Mouse (Mus musculus): Measurements from ENCODE around the gene Sall2. TPM values are rescaled to one million over a fixed set of nuclear protein-coding genes. Genes with fewer than 3 reads are reported as not detected.
"Not testable (repeated sequence)": the region's sequence is repeated elsewhere in the genome, so short reads cannot be mapped to it uniquely, and the experiment has no call there.

Gene Sall2
- polyA plus RNA-seq, 1 experiment = 16.9 TPM

DNA sequence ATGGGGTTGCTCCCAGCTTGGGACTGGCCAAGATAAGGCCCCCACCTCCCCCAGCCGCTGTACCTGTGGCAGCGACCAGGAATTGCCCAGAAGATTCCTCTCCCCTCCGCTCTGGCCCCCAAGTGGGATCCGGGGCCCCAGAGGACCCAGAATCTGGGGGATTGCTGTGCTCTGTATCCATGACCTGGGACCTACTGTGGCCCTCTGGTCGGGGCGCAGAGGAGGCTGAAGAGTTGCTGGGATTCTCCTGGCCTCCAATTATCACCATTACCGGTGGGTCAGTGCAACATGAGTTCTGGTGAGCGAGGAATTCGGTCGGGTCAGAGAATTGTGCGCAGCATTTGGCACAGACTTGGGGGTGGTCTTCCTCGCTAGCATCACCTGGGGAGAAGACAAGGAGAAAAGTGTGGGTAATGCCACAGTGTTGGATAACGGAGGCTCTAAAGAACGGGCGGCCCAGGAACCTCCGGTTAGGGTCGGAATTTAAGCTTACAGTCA, 13.2 kb downstream of the Sall2 start:
- Histone ChIP-seq H3K36me3 (ENCODE audit: control insufficient read depth, insufficient read depth, low read length) (no peaks in the 10 kb centered on the region), H3K27ac (ENCODE audit: insufficient read depth, low read depth, low read length) (peak overlapping the region; percentile 47), H3K4me1 (ENCODE audit: control insufficient read depth, insufficient read depth, low read length) (peaks cover 7% of the 10 kb centered on the region; the same call in 1 of the 2 replicates), H3K27me3 (replicated peaks; ENCODE audit: control insufficient read depth, insufficient read depth, low read length) (no peaks in the 10 kb centered on the region), H3K4me3 (ENCODE audit: insufficient read depth, low read depth, low read length) (peak overlapping the region; percentile 85)
- WGBS = 10% methylated on average over 17 of the region's 17 CpGs
- DNase-seq = no peak
- no peak for TF ChIP-seq CTCF (conservative IDR thresholded peaks at IDR 0.05; ENCODE audit: insufficient read depth, insufficient read length, low read depth, low read length)
- TF ChIP-seq POLR2A (IDR thresholded peaks at IDR 0.05; ENCODE audit: low read depth, low read length) = no peak

DNA sequence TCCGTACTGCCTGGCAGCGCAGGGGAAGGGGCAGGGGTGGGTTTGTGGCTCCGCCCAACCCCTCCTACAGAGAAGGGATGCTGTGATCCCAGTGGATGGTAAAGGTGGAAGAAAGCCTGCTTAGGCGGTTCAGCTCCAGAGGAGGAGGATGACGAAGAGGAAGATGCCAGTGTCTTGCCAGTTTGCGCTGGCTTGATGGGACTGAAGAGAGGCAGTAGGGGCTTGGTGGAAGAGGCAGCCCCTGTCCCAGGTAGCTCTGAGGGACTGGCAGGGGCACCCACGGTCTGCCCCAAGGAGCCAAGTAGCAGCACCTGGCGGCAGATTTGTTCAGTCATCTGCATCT, 13.8 kb downstream of the Sall2 start:
- no peak for TF ChIP-seq POLR2A (IDR thresholded peaks at IDR 0.05; ENCODE audit: low read depth, low read length)
- no peak for TF ChIP-seq CTCF (conservative IDR thresholded peaks at IDR 0.05; ENCODE audit: insufficient read depth, insufficient read length, low read depth, low read length)
- peak; percentile 21 for DNase-seq
- H3K4me1 ChIP-seq (ENCODE audit: control insufficient read depth, insufficient read depth, low read length) = peaks cover 7% of the 10 kb centered on the region; the same call in 1 of the 2 replicates
- H3K4me3 ChIP-seq (ENCODE audit: insufficient read depth, low read depth, low read length) = peak overlapping the region; percentile 85; the same call in 1 of the 2 replicates
- H3K27me3 ChIP-seq (replicated peaks; ENCODE audit: control insufficient read depth, insufficient read depth, low read length) = no peaks in the 10 kb centered on the region
- H3K36me3 ChIP-seq (ENCODE audit: control insufficient read depth, insufficient read depth, low read length) = no peaks in the 10 kb centered on the region
- H3K27ac ChIP-seq (ENCODE audit: insufficient read depth, low read depth, low read length) = no peak overlapping the region
- WGBS = 49% methylated on average over 8 of the region's 8 CpGs

DNA sequence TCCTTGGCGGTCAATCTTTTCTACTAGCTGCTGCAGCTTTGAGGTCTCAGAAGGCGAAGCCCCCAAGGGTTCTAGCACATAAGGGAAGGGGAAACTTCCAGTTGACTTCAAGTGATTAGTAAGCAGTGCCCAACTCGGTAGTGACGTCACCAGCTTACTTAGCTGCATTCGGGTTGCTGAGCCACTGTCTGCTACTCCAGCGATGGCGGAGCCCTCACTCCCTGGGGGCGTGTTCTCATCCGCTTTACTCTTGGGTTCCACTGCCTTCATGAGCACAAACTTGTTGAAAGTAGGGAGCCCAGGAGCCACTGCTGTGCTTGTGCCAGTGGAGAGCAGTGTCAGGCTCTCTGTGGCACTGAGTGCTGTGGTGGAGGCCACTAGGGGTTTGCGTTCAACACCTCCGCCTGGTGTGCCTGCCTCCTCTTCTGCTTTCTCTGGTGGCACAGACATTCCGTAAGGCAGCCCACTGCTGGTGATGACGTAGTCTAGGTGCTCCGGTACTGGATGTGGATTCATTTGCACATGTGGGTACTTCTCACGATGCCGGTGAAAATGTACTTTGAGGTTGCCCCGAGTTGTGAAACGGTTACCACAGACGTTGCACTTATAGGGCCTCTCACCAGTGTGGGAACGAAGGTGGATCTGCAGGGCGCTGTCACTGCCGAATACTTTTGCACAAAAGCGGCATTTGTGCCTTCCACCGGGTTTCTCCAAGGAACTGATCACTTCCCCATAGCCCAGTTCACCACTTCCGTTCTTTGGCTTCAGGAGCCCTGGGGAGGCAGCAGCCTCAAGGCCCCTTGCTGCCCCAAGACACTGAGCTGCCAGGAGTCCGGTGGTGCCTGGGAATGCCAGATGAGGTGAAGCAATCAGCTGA, 14.4 kb downstream of the Sall2 start:
- no peaks in the 10 kb centered on the region for H3K27me3 ChIP-seq (replicated peaks; ENCODE audit: control insufficient read depth, insufficient read depth, low read length)
- WGBS = 80% methylated on average over 26 of the region's 26 CpGs
- H3K4me3 ChIP-seq (ENCODE audit: insufficient read depth, low read depth, low read length) = no peak overlapping the region
- H3K36me3 ChIP-seq (ENCODE audit: control insufficient read depth, insufficient read depth, low read length) = no peaks in the 10 kb centered on the region
- DNase-seq = no peak
- TF ChIP-seq POLR2A (IDR thresholded peaks at IDR 0.05; ENCODE audit: low read depth, low read length) = no peak
- no peak for TF ChIP-seq CTCF (conservative IDR thresholded peaks at IDR 0.05; ENCODE audit: insufficient read depth, insufficient read length, low read depth, low read length)
- H3K27ac ChIP-seq (ENCODE audit: insufficient read depth, low read depth, low read length) = no peak overlapping the region
- peaks cover 7% of the 10 kb centered on the region; the same call in 1 of the 2 replicates for H3K4me1 ChIP-seq (ENCODE audit: control insufficient read depth, insufficient read depth, low read length)

DNA sequence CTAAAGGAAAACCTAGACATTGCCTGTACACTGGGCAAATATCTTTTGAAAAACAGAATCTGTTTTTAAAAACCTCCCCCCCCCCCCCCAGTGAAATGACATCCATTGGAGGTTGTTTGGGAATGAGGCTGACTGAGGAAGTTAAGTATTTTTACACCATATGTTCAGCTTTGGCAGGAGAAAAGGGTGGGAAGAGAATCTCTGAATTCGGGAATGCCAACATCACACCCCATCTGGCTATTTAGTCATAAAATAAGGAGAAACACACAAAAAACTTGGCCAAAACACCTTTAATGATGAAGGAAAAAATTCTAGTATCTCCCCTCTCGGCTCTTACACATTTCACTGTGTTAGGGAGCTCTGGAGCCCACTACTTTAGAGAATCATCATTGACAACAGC, 17.7 kb downstream of the Sall2 start:
- 92% methylated on average over 2 of the region's 2 CpGs for WGBS
- Histone ChIP-seq H3K27ac (ENCODE audit: insufficient read depth, low read depth, low read length) (no peak overlapping the region), H3K27me3 (replicated peaks; ENCODE audit: control insufficient read depth, insufficient read depth, low read length) (no peaks in the 10 kb centered on the region), H3K4me3 (ENCODE audit: insufficient read depth, low read depth, low read length) (no peak overlapping the region), H3K36me3 (ENCODE audit: control insufficient read depth, insufficient read depth, low read length) (no peaks in the 10 kb centered on the region), H3K4me1 (ENCODE audit: control insufficient read depth, insufficient read depth, low read length) (no peaks in the 10 kb centered on the region)
- TF ChIP-seq POLR2A (IDR thresholded peaks at IDR 0.05; ENCODE audit: low read depth, low read length) (no peak), CTCF (conservative IDR thresholded peaks at IDR 0.05; ENCODE audit: insufficient read depth, insufficient read length, low read depth, low read length) (no peak)
- no peak for DNase-seq

GRCm38 (mm10) chr14:52310343-52310742, 18.2 kb downstream of the Sall2 start:
- H3K36me3 ChIP-seq (ENCODE audit: control insufficient read depth, insufficient read depth, low read length); H3K27me3 ChIP-seq (replicated peaks; ENCODE audit: control insufficient read depth, insufficient read depth, low read length); H3K4me3 ChIP-seq (ENCODE audit: insufficient read depth, low read depth, low read length); H3K4me1 ChIP-seq (ENCODE audit: control insufficient read depth, insufficient read depth, low read length); DNase-seq; H3K27ac ChIP-seq (ENCODE audit: insufficient read depth, low read depth, low read length): not testable (repeated sequence)
- 93% methylated on average over 6 of the region's 6 CpGs for WGBS

DNA sequence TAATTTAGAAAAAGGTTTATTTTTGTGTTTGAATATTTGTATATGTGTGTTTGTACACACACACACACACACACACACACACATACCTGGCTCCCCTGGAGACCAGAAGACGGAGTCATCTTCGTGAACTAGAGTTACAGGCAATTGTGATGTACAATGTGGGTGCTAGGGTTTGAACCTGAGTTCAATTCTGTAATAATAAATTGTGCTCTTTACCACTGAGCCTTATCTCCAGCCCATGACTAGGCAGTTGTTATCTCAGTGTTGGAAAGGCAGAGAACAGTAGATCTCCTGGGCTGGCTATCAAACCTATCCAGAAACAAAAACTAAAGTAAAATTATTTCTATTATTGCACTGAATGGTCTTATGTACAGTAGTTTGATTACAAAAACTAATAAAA, 22.5 kb downstream of the Sall2 start:
- H3K27ac ChIP-seq (ENCODE audit: insufficient read depth, low read depth, low read length) = no peak overlapping the region
- H3K27me3 ChIP-seq (replicated peaks; ENCODE audit: control insufficient read depth, insufficient read depth, low read length) = no peaks in the 10 kb centered on the region
- TF ChIP-seq CTCF (conservative IDR thresholded peaks at IDR 0.05; ENCODE audit: insufficient read depth, insufficient read length, low read depth, low read length) (no peak), POLR2A (IDR thresholded peaks at IDR 0.05; ENCODE audit: low read depth, low read length) (no peak)
- H3K36me3 ChIP-seq (ENCODE audit: control insufficient read depth, insufficient read depth, low read length) = no peaks in the 10 kb centered on the region
- DNase-seq = no peak
- WGBS = 99% methylated on average over 2 of the region's 2 CpGs
- H3K4me1 ChIP-seq (ENCODE audit: control insufficient read depth, insufficient read depth, low read length) = no peaks in the 10 kb centered on the region
- no peak overlapping the region for H3K4me3 ChIP-seq (ENCODE audit: insufficient read depth, low read depth, low read length)

DNA sequence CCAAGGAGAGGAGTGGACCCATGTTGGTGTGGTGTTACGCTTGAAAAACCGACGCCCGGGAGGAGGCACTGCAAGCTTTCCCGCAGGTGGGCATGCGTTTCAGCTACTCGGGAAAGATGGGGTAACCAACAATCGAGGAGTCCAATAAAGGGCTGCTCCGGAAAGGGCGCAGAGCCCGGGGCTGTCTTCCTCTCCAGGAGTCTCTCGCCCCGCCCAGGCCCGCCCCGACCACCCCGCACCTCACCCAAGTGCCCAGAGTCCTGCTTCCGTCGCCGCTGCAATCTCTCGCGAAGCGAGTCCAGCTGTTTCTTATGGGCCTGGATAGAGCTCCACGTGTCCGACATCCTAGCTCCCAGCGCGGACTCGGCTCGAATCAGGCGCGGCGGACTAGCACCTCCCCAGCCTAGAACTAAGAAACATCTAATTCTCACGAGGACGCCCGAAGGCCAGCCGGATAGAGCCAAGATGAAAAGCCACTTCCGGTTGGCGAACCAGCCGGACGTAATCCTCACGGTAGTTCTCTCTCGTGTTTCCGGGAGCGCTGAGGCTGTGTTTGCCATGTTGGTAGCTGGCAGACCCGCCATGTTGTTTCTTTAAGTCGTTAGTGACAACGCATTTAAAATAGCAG, 23.8 kb downstream of the Sall2 start, which contains the start of gene Mettl3:
TSS of gene Mettl3 (minus strand) at position 485 of the 628 bp plus-strand sequence.
- peak within 1 kb of the TSS; percentile 85 for H3K4me3 ChIP-seq (ENCODE audit: insufficient read depth, low read depth, low read length)
- peak; percentile 97 for DNase-seq
- under 1% methylated on average over 46 of the region's 46 CpGs for WGBS

DNA sequence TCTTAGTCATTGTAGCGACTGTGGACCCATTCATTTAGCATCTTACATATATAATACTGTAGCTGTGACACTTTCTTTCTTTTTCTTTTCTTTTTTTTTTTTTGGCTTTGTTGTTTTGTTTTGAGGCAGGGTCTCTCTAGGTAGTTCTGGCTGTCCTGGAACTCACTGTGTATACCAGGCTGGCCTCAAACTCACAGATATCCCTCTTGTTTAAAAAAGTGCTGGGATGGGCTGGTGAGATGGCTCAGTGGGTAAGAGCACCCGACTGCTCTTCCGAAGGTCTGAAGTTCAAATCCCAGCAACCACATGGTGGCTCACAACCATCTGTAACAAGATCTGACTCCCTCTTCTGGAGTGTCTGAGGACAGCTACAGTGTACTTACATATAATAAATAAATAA, 25.0 kb downstream of the Sall2 start:
- 78% methylated on average over 3 of the region's 3 CpGs for WGBS
- DNase-seq; H3K27me3 ChIP-seq (replicated peaks; ENCODE audit: control insufficient read depth, insufficient read depth, low read length); H3K4me3 ChIP-seq (ENCODE audit: insufficient read depth, low read depth, low read length); H3K36me3 ChIP-seq (ENCODE audit: control insufficient read depth, insufficient read depth, low read length); H3K27ac ChIP-seq (ENCODE audit: insufficient read depth, low read depth, low read length); H3K4me1 ChIP-seq (ENCODE audit: control insufficient read depth, insufficient read depth, low read length): not testable (repeated sequence)

More for the DNA sequence above, 23.8 kb downstream of the Sall2 start, which contains the start of gene Mettl3:
- H3K27me3 ChIP-seq (replicated peaks; ENCODE audit: control insufficient read depth, insufficient read depth, low read length) = no peaks in the 10 kb centered on the region
- H3K4me1 ChIP-seq (ENCODE audit: control insufficient read depth, insufficient read depth, low read length) = no peaks in the 10 kb centered on the region
- peak within 1 kb of the TSS; percentile 95 for H3K27ac ChIP-seq (ENCODE audit: insufficient read depth, low read depth, low read length)
- H3K36me3 ChIP-seq (ENCODE audit: control insufficient read depth, insufficient read depth, low read length) = no peaks in the 10 kb centered on the region
- TF ChIP-seq POLR2A (IDR thresholded peaks at IDR 0.05; ENCODE audit: low read depth, low read length) (peak; percentile 45), CTCF (conservative IDR thresholded peaks at IDR 0.05; ENCODE audit: insufficient read depth, insufficient read length, low read depth, low read length) (0 out of 2 replicates have a peak, but pooled peaks have one; percentile 13)
